ENCODE assay signal across 16 mouse cellular contexts in genomic region chr16:90250099-90250498, GRCm38 (mm10).
"Had no signal": no experiment of that assay in that cellular context is flagged by ENCODE, and none has a peak within 500 bp of the region (broad histone marks: within the 10 kb centered on the region; RNA-seq: fewer than 3 reads in every experiment).

No protein-coding gene starts in this region.

- H3K4me3 ChIP-seq: limb, embryonic 12.5 days; liver, embryonic 13.5 days; lung, embryonic 15.5 days; megakaryocyte, embryonic 14.5 days; midbrain, embryonic 15.5 days; neural tube, embryonic 12.5 days; stomach, embryonic 15.5 days had no signal

- ATAC-seq: liver, postnatal 0 days; midbrain, embryonic 15.5 days had no signal

- DNase-seq: kidney, postnatal 14 days; layer of hippocampus, adult 9-11 months; liver; liver, embryonic 13.5 days; liver, postnatal 0 days; lung, postnatal 14 days; right cerebral cortex, postnatal 14 days; thymus, adult 2 months; thymus, postnatal 36 days had no signal

- H3K27ac ChIP-seq: limb, embryonic 12.5 days; liver, embryonic 13.5 days; lung, embryonic 15.5 days; macrophage; midbrain, embryonic 15.5 days; neural tube, embryonic 12.5 days; stomach, embryonic 15.5 days had no signal
